Mouse (Mus musculus) A20 (cell line): Measurements from ENCODE around the gene Dcun1d2.

Experiments used
- DNase-seq: peaks from one replicate; pipeline ENCODE4 v3.0.0-alpha.2; 2011; ENCODE audit warnings: low read depth, low spot score

Dcun1d2 gene

GRCm38 (mm10) chr8:13254019-13254418 is 33.9 kb downstream of the Dcun1d2 start, which contains the start of gene Adprhl1:
Adprhl1 (minus strand) TSS chr8:13254162.
- DNase-seq: peak; percentile 69

DNA sequence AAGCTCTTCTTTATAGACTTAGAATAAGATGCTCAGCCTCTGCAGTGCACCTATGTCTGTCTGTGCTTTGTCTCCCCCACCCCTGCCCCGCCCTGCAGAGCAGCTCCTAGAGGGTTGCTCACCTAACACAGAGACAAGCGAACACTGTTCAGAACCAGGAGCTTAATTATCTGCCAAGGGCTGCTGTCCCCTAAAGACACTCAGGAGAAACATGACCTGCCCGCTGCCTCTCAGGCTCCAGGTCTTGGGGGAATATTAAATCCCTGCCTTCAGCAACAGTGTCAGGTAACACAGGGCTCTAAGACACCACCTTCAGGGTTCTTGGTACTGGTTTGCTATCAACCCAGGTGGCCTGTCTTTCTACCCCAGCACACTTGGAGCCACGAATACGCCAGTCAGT is 34.5 kb downstream of the Dcun1d2 start:
- DNase-seq: no peak

- no peak for DNase-seq
Observed at GRCm38 (mm10) chr8:13252837-13253236, 35.1 kb downstream of the Dcun1d2 start.

- no peak for DNase-seq
Observed at GRCm38 (mm10) chr8:13244343-13244880, 43.5 kb downstream of the Dcun1d2 start.

DNA sequence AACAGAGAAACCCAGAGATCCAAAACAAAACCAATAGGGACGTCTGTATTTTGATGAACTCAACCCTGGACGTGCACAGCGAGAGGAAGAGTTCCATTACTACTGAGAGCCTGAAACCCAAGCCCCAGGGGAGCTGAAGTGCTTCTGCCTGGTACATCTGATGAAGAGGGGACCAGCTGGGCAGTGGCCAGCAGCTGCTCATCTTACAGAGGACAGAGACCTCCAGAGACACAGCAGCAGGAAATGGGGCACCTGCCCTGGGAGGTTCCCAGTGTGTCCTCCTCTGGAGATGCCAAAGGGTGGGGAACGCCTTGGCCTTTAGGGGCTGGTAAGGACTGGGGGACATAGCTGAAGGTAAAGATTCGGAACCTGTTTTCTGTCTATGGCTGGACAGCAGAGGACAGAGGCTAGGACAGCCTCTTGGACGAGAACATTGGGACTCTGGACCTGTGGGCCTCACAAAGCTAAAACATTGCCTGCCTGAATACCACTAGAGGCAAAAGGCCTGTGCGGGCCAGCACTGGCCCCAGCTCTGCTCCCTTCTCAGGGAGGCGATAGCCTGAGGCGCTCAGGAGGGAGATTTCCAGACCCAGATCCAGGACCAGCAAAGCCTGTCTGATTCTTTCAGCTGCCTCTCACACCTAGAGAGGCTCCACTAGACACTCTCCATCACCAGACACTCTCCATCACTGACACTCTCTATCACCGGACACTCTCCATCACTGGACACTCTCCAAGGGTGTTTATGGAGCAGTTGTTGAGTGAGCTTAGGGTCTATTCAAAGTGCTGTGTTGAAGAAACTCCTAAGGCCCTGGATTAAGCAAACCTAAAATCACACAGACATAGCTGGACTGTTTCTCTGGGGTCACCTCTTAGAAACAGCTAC is 44.7 kb downstream of the Dcun1d2 start:
- DNase-seq: no peak

DNA sequence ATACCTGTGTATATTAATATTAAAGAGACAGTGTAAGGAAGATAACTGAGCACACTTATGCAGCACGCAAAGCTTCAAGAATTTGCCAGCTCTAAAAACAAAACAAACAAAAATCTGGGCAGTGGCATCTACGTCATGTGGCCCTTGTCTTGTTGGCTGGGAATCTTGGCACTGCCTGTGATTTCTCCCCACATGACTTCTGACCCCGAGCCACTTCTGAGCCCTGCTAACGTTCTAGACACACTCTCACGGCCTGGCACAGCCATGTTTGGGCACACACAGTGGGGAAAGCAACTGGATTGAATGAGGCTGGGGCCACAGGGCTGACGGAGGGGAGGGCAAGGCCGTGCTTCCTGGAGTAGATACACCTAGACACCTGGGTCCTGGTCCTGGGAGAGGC is 47.2 kb downstream of the Dcun1d2 start:
- DNase-seq: no peak

DNA sequence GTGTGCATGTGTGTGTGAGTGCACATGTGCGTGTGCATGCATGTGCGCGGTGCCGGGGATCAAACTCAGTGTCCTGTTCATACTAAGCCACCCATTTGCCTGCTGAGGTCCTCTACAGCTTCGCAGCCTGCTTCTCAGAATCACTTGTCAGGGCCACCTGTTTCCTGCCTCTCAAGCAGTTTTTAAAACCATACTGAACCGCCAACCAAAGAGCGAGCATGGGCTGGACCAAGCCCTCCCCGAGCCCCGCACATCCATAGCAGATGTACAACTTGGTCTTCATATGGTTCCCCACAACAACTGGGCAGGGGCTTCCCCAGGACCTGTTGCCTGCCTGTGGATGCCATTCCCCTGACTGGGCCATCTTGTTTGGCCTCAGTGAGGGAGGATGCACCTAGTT is 47.9 kb downstream of the Dcun1d2 start:
- DNase-seq: no peak

- no peak for DNase-seq
Observed at GRCm38 (mm10) chr8:13234803-13235202, 53.1 kb downstream of the Dcun1d2 start.

DNA sequence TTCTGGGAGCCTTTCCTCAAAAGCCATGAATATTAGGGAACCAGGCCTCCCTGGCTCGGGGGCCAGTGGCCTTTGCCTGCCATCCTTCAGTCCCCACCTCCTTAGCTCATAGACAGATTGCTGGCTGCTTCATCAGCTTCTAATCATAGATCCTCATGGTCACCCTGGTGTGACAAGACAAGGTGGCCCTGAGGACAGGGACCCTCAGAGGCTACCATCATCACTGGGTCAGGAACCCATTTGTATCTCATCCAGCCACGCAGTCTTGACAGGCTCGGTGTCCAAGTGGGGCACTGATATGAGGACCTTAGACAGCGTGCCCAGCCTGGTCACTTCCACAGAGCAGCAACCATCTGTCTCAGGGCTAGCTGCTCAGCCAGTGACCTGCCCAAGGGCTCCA is 57.5 kb downstream of the Dcun1d2 start:
- no peak for DNase-seq

- no peak for DNase-seq
Observed at GRCm38 (mm10) chr8:13229802-13230201, 58.1 kb downstream of the Dcun1d2 start.

GRCm38 (mm10) chr8:13228923-13229610 is 58.9 kb downstream of the Dcun1d2 start:
- DNase-seq: no peak

DNA sequence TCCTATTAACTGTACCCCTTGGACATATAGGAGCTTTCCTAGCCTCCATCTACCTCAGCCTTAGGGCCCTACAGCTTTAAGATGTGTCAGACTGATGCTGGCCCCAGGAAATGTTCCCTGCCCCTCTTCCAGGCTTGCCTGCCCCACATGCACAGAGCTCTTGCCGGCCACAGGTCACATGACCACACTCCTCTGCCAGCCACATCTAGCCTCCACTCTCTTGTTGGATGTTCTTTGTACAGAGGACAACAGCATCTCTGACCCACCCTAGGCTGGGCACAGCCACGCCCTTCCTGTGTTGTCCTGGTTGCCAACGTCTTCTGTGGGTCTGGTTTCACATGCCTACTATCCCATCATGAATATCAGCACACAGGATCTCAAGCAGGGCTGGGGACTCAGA is 60.7 kb downstream of the Dcun1d2 start:
- no peak for DNase-seq

- DNase-seq: peak; percentile 26
Observed at GRCm38 (mm10) chr8:13226288-13226687, 61.6 kb downstream of the Dcun1d2 start.

DNA sequence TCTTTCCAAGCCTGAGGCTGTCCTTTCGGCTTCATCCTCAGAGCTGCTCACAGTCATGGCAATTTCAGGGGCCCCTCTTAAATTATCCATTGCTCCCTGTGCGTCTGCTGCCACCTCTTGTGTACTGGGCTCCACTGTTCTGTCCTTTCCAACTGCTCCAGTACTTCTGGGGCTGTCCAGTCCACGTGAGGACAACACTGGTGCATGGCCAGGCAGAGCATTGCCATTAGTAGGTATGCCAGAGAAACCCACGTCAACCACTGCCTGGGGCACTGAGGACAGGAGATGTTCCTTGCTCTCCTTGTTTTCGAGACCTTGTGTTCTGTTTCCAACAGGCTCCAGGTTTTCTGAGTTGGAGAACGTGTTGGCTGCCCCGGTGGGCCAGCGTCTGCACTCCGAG is 63.5 kb downstream of the Dcun1d2 start:
- no peak for DNase-seq

DNA sequence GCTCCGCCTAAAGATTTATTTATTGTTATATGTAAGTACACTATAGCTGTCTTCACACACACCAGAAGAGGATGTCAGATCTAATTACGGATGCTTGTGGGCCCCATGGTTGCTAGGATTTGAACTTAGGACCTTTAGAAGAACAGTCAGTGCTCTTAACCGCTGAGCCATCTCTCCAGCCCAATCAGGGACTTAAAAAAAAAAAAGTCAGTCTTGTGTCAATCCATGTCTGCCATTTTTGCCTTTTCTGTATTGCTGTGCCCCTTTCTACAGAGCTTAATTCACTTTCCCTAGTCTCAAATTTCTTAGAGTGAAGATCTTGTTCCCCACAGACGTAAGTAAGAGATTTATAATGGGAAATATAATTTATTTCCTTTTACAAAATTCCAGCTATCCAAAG is 69.5 kb downstream of the Dcun1d2 start:
- no peak for DNase-seq

- no peak for DNase-seq
Observed at GRCm38 (mm10) chr8:13217986-13218385, 69.9 kb downstream of the Dcun1d2 start.

GRCm38 (mm10) chr8:13217093-13217492 is 70.8 kb downstream of the Dcun1d2 start:
- DNase-seq: no peak

GRCm38 (mm10) chr8:13216386-13216785 is 71.5 kb downstream of the Dcun1d2 start:
- no peak for DNase-seq

- DNase-seq: peak; percentile 91
Observed at GRCm38 (mm10) chr8:13213479-13214268, 74.3 kb downstream of the Dcun1d2 start.

DNA sequence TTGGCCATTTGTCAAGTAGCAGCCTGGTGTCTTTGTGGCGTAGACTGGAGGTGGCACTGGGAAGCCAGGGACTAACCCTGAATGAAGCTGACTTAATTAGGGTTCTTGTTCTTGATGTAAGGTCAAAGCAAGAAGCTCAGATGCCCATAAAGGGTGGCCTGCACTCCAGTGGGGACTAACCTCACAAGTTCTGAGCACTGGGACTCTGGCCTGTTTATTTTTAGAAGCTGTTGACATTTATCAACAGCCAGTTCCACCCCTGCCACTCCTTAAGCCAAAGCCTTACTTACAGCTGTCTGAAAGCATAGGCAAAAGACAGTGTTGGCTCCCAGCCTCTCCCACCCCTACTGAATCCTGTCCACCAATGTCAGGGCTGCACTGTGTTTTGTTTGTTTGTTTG is 78.2 kb downstream of the Dcun1d2 start:
- DNase-seq: peak; percentile 22

DNA sequence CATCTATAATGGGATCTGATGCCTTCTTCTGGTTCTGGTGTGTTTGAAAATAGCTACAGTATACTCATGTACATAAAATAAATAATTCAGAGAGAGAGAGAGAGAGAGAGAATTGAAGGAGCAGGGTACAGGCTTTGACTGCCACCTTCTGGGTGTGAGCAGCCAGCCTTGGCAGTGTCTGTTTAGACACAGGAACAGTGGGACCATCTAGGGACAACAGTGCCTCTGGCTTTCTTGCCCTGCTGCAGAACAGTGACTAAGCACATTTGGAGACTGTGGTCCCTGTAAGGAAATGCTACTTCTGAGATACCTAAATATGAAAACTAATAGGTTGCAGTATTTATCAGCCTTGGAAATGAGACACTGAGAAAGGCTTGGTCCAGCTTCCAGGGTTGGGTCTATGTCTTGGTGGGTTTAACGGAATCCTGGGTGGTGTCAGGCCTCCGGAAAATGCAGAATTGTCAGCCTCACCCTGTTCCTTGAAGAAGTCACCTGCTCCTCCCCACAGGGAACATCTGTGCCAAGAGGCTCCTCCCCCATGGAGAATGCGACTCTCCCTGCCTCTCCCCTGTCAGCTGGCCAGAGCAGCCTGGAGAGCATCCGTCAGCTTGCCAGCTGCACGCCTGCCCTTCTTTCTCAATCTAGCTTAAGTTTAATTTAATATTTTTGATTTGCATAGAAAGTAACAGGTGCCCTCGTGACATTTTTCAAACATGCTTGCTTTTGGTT is 79.1 kb downstream of the Dcun1d2 start:
- DNase-seq: peak; percentile 69
